Mouse (Mus musculus) CD4-positive, CD25-positive, alpha-beta regulatory T cell, adult 2 months (primary cell): Measurements from ENCODE around the gene Abcb9.
A peak's percentile ranks its signal among the peaks of the same experiment; 100 is the strongest.

ENCODE experiments used
- DNase-seq: peaks from one replicate; pipeline ENCODE4 v3.0.0-alpha.2; 2012; ENCODE audit warnings: low read depth, low spot score

The Abcb9 gene

DNA sequence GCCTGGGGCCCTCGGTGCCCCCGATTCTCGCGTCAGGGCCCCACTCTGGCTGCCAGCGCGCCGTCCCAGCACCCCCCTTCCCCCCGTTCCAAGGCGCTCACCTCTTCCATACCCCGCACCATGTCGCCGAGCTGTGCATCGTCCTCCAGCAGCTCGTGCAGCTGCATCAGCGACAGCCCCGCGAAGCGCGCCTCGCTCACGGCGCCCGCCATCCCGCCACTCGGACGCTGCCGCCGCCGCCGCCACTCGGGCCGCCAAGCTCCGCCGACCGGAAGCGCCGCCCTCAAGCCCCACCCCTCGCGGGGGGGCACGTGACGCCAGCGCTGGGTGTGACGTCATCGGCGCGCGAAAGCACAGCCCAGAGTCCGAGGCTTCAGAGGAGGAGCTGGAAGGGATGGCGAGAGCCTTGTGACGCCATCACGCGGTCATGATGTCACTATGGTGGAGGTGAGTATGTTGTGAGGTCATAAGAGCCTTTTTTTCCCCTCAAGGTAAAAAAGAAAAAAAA lies 63.5 kb downstream of the Abcb9 start, which contains the start of gene Vps37b:
Gene Vps37b (minus strand): TSS at position 270 of the 508 bp plus-strand sequence.
- DNase-seq, result peak; percentile 98

DNA sequence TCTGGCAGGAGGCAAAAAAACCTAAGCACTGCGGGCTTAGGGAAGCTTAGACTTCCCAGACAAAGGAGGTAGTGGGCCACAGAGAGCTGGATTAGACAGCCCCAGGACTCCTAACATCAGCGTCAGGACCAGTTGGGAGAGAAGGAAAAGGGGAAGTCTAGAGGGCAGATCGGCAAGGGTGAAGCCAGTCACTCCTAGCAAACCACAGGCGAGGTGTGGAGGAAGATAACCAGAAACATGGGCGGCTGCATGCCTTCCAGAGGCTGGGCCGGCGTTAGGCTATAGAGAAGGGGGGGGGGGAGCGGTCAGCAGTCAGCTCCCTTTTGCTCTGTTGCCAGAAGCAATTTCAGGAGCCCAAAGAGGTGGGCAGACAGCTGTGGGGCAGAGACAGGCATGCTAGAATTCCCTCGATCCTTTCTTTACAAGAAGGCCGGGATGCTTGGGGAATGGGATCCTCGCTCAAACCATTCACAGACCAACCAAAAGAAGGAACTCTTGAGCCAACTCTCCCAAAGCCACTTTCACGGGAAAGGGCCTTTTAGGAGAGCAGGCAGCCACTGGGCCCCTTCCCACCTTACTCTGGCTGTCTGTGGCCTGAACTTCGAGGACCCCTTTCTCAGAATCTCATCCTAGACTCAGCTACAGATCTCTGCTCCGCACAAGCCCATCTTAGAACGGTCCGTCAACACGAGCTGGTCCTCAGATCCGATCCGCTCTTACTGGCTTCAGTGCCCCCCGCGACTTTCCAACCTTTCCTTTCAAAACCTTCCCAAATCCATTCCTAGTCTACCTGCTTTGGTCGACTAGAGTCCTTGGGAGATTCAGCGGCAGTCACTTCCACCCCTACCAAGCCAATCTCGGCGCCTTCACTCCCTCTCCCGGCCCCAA lies 64.3 kb downstream of the Abcb9 start:
- DNase-seq, result peak; percentile 55

- DNase-seq, result peak; percentile 58
Measured at GRCm38 (mm10) chr5:124030386-124031067, 65.1 kb downstream of the Abcb9 start.

GRCm38 (mm10) chr5:124029220-124030035 lies 66.2 kb downstream of the Abcb9 start:
- peak; percentile 46 for DNase-seq

DNA sequence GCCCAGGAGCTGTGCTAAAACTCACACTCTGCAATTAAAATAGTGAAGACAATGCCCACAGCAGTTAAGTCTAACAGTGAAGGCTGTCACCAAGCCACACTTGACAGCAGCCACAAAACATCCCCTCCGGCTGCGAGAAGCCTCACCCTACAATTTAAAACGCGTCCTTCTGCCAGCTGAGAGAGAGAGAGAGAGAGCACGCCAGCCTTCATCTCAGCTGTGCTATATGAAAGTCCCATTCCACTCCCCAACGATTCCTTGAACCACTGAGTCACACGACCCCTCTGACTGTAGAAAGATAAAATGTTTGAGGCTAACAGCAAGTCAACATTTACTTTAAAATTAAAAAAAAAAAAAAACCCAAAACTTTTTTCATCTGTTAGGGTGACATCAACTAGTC lies 66.9 kb downstream of the Abcb9 start:
- peak; percentile 62 for DNase-seq

- DNase-seq, result no peak
Measured at GRCm38 (mm10) chr5:124027702-124028470, 67.7 kb downstream of the Abcb9 start.

GRCm38 (mm10) chr5:124026568-124026967 lies 69.0 kb downstream of the Abcb9 start:
- no peak for DNase-seq

DNA sequence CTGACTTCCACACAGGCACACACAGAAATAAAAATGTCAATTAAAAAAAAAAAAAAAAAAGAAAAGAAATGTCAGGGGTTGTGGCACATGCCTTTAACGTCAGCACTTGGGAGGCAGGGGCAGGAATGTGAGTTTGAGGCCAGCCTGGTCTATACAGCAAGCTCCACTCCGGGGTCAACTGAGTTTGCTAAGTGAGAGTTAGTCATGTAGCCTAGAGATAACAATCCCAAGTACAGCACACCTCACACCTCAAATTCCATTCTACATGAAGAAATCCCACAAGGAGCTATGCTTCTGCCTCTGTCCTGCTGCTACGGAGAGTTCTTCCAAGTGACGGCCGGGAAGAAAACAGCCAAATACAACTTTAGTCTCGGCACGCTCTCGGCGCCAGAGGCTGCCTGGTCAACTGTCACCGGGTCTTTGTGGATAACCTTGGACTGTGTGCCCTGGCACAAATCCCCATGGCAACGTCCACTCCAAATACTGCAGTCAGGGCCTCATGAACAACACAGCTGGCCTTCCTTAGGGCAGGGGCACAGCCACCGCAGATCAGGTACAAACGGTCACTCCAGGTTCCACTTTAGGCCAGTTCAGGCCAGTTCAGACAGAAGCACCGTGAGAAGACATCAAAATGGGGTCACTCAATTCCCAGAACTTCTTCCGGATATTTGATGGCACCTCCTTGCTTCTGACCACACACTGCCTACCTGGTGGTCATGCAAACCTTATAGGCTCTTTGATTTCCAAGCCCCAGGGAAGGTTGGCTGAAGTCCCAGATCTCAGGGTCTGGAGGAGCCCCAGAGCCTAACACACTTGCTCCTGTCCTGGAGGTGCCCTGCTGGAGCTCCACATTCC lies 69.8 kb downstream of the Abcb9 start:
- no peak for DNase-seq

DNA sequence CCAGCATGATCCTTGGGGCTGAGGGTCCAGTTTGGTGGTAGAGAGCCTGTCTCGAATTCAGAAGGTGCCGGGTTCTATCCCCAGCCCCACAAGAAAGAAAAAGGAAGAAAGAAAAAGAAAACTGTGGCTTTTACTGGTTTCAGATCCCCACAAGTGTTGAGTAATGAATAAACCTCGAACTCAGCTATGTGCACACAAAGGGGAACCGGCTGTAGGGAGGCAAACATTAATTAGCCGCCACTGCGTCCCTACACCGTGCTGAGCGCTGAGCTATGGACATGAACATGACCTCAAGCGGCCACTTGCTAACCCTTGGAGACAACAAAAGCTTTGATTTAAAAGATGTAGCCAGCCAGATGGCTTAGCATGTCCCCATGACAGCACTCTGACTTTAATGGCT lies 70.5 kb downstream of the Abcb9 start:
- DNase-seq, result no peak

DNA sequence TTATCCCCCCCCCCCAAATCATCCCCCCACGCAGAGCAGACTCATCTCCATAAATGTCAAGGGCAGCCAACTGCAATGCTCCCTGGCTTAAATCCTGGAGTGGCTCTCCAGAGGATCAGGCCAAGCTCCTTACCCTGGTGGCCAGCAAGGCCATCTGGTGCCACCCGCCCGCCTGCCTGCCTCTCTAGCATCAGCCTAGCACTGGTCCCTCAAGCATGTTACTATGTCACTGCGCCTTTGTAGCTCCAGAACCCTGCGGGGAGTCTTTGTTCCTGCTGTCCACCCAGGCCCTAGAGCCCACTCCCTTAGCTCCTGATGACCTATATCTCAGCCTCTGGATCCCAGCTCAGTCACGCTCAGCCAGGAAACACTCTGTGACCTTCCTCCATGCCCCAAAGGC lies 70.9 kb downstream of the Abcb9 start:
- DNase-seq, result no peak

- DNase-seq, result peak; percentile 70
Measured at GRCm38 (mm10) chr5:124022365-124022764, 73.2 kb downstream of the Abcb9 start.

DNA sequence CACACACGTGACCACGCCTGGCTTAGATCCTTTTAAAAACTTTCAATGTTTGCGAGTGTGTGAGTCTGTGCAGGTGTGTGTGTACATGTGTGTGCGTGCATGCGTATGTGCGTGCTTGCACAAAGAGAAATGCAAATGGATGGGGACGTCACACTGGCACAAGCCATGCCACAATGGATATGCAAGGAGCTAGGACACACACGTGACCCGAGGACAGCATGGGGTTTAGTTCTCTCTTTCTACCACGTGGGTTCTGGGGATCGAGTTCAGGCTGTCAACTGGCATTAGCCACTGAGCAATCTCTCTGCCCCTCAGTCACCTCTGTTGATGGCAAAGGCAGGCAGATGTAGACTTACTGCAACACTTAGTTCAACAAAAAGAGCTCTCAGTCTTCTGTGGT lies 73.9 kb downstream of the Abcb9 start:
- peak; percentile 35 for DNase-seq

GRCm38 (mm10) chr5:124021148-124021547 lies 74.5 kb downstream of the Abcb9 start:
- no peak for DNase-seq

- DNase-seq, result peak; percentile 70
Measured at GRCm38 (mm10) chr5:124019348-124020216, 76.0 kb downstream of the Abcb9 start.

DNA sequence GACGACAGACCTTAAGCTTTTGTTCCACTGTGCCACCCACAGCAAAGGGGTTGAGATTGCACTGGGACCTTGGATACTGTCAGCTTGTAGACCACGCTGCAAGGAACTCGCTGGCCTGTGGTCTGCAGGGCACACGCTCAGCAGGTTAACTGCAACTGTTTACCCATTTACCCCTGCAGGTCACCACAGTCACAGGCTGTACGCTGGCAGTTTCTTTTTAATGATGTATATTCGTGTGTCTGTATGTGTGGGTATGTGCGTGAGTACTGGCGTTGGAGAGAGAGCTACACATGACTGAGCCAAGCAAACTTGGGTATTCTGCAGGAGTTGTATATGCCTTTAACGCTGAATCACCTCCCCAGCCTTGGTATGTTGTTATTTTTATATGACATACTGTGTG lies 76.9 kb downstream of the Abcb9 start:
- DNase-seq, result no peak

DNA sequence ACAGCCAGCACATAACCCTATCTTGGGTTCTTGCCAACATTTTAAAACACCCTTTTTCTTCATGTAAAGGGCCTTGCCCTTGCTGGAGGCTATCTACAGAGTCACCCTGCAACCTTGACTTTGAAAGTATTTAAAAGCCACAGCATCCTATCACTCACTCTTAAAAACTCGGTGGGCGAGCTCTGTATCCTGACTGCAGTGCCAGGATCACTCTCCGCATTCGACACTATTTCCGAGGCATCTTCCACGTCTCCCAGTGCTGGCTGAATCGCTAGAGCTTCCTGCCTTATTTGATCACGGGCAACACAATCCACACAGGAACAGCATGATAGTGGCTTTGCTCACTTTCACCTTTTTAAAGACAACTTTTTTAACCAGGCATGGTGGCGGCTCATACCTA lies 77.7 kb downstream of the Abcb9 start:
- DNase-seq, result no peak

- DNase-seq, result no peak
Measured at GRCm38 (mm10) chr5:124016291-124016821, 79.2 kb downstream of the Abcb9 start.

DNA sequence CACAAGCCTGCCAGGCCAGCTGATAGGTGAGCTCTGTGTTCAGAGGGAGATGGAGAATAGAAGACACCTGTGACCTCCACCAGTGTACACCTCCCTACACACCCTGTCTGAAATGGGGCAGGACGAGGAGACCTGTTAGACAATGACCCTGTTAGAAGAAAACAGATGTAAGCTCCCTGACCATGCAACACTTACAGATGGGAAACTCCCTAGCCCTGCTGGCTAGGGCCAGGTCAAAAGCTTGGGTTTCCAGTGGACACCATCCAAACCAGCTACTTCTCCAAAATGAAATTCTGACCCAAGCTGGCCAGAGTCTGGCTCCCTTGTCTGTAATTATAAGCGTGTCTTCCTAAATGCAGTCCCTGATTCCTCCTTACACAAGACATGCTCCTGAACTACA lies 79.9 kb downstream of the Abcb9 start:
- no peak for DNase-seq

GRCm38 (mm10) chr5:124014791-124015251 lies 80.8 kb downstream of the Abcb9 start:
- no peak for DNase-seq
